Mouse (Mus musculus): ENCODE measurements at regions not wholly inside any gene's neighbourhood (a gene's known extent, or its start where the extent isn't known, plus 50 kb on each side); places are given as distances from the start of the nearest gene placed in this dataset.

- no peak for DNase-seq (ENCODE audit: low spot score in 2 of 2)
These were observed 1248.4 kb downstream of the Hace1 start for GRCm38 (mm10) chr10:46826012-46826411.

- DNase-seq (ENCODE audit: low spot score in 2 of 2), result peak; percentile 36 to 53
These were observed 1249.0 kb downstream of the Hace1 start for GRCm38 (mm10) chr10:46826639-46827038.

GRCm38 (mm10) chr10:46827109-46827812 lies 1249.6 kb downstream of the Hace1 start:
- no peak for DNase-seq (ENCODE audit: low spot score in 2 of 2)

- DNase-seq (ENCODE audit: low spot score in 2 of 2), result no peak
These were observed 1250.5 kb downstream of the Hace1 start for GRCm38 (mm10) chr10:46828164-46828563.

GRCm38 (mm10) chr10:46845578-46846314 lies 1268.1 kb downstream of the Hace1 start:
- no peak for DNase-seq (ENCODE audit: low spot score in 2 of 2)
